Mouse (Mus musculus) MEL (cell line): ENCODE results near the gene Fnbp1l. TPM values are rescaled to one million over a fixed set of nuclear protein-coding genes. Genes with fewer than 3 reads are reported as not detected.

ENCODE experiments used
- DNase-seq: peaks from one replicate; pipeline ENCODE4 v3.0.0; 2011; ENCODE audit warnings: low read depth, low spot score
- H3K27ac ChIP-seq: 2 replicates; pipeline ENCODE4 v1.5.1; 2012; ENCODE audit warnings: low read depth, mild to moderate bottlenecking, control low read depth, low read length, moderate library complexity; ENCODE audit not compliant: control insufficient read depth
- H3K27me3 ChIP-seq, 2 experiments: fragments of 150-350 bp in 1 of 2; sonication (generic) in 1 of 2; 2 replicates each; pipeline ENCODE4 v1.6.1; 2012; ENCODE audit warnings: low read length in 2 of 2, mild to moderate bottlenecking in 2 of 2, improper control_type of control experiment in 1 of 2, moderate library complexity in 1 of 2; ENCODE audit not compliant: insufficient read depth in 2 of 2, control insufficient read depth in 1 of 2
- H3K36me3 ChIP-seq, 2 experiments: 2 replicates each; pipeline ENCODE4 v1.6.1; 2012 to 2014; ENCODE audit warnings: low read length in 2 of 2, improper control_type of control experiment in 1 of 2, inconsistent platforms in 1 of 2, mild to moderate bottlenecking in 1 of 2; ENCODE audit not compliant: insufficient read depth in 2 of 2, control insufficient read depth in 1 of 2
- H3K4me1 ChIP-seq, 2 experiments: fragments of 150-350 bp in 1 of 2; sonication (generic) in 1 of 2; 2 replicates each; pipeline ENCODE4 v1.6.1; 2012; ENCODE audit warnings: low read length in 2 of 2, improper control_type of control experiment in 1 of 2, mild to moderate bottlenecking in 1 of 2; ENCODE audit not compliant: insufficient read depth in 2 of 2, control insufficient read depth in 1 of 2
- H3K4me3 ChIP-seq, 2 experiments: fragments of 150-350 bp in 1 of 2; sonication (generic) in 1 of 2; 2 replicates each; pipeline ENCODE4 v1.5.1; 2012; ENCODE audit warnings: low read depth in 2 of 2, low read length in 2 of 2, mild to moderate bottlenecking in 2 of 2, moderate library complexity in 2 of 2, control low read depth in 1 of 2, improper control_type of control experiment in 1 of 2; ENCODE audit not compliant: control insufficient read depth in 1 of 2, insufficient read depth in 1 of 2
- H3K79me2 ChIP-seq: 2 replicates; pipeline ENCODE4 v1.6.1; 2012; ENCODE audit warnings: mild to moderate bottlenecking, low read length, moderate library complexity; ENCODE audit not compliant: control insufficient read depth, poor library complexity, insufficient read depth
- H3K9ac ChIP-seq: 2 replicates; pipeline ENCODE4 v1.6.1; 2012; ENCODE audit warnings: low read depth, mild to moderate bottlenecking, control low read depth, low read length, moderate library complexity; ENCODE audit not compliant: control insufficient read depth, poor library complexity, severe bottlenecking
- H3K9me3 ChIP-seq: fragments of 150-350 bp; sonication (generic); replicated peaks from 2 replicates; pipeline ENCODE4 v1.6.1; 2012; ENCODE audit warnings: mild to moderate bottlenecking, low read length, improper control_type of control experiment, moderate library complexity; ENCODE audit not compliant: insufficient read depth
- CHD2 ChIP-seq: IDR thresholded peaks from 2 replicates; pipeline ENCODE4 v1.6.1; 2011; ENCODE audit warnings: low read length, improper control_type of control experiment
- E2F4 ChIP-seq: IDR thresholded peaks from 2 replicates; pipeline ENCODE4 v1.6.1; 2011; ENCODE audit warnings: low read depth, low read length, improper control_type of control experiment, borderline replicate concordance
- EP300 ChIP-seq, 2 experiments: IDR thresholded peaks; 2 replicates each; pipeline ENCODE4 v1.6.1; 2011; ENCODE audit warnings: improper control_type of control experiment in 2 of 2, low read length in 2 of 2, low read depth in 1 of 2, mild to moderate bottlenecking in 1 of 2
- GATA1 ChIP-seq: IDR thresholded peaks from 2 replicates; pipeline ENCODE4 v1.6.1; 2011; ENCODE audit warnings: low read depth, low read length, improper control_type of control experiment
- JUND ChIP-seq: IDR thresholded peaks from 2 replicates; pipeline ENCODE4 v1.6.1; 2011; ENCODE audit warnings: low read depth, mild to moderate bottlenecking, improper control_type of control experiment, low read length
- KAT2A ChIP-seq: conservative IDR thresholded peaks from 2 replicates; pipeline ENCODE4 v1.6.1; 2012; ENCODE audit warnings: low read depth, low read length, improper control_type of control experiment, inconsistent platforms
- MAX ChIP-seq: IDR thresholded peaks from 2 replicates; pipeline ENCODE4 v1.6.1; 2011; ENCODE audit warnings: low read length, improper control_type of control experiment
- MAZ ChIP-seq: IDR thresholded peaks from 2 replicates; pipeline ENCODE4 v1.6.1; 2012; ENCODE audit warnings: low read depth, mild to moderate bottlenecking, inconsistent platforms, low read length, improper control_type of control experiment
- MEF2A ChIP-seq: IDR thresholded peaks from 2 replicates; pipeline ENCODE4 v1.6.1; 2014; ENCODE audit warnings: low read depth, mild to moderate bottlenecking, inconsistent platforms, low read length, improper control_type of control experiment; ENCODE audit not compliant: poor library complexity, insufficient replicate concordance, severe bottlenecking; ENCODE audit errors: extremely low read depth
- MXI1 ChIP-seq: IDR thresholded peaks from 2 replicates; pipeline ENCODE4 v1.6.1; 2011; ENCODE audit warnings: mild to moderate bottlenecking, low read depth, low read length, improper control_type of control experiment
- NELFE ChIP-seq: IDR thresholded peaks from 2 replicates; pipeline ENCODE4 v1.6.1; 2011; ENCODE audit warnings: low read depth, low read length, improper control_type of control experiment
- NRF1 ChIP-seq: IDR thresholded peaks from 2 replicates; pipeline ENCODE4 v1.6.1; 2014; ENCODE audit warnings: low read depth, mild to moderate bottlenecking, inconsistent platforms, low read length, improper control_type of control experiment, moderate library complexity; ENCODE audit not compliant: poor library complexity, insufficient read depth, severe bottlenecking
- POLR2A ChIP-seq, 2 experiments: IDR thresholded peaks; 2 replicates each; pipeline ENCODE4 v1.6.1; 2011 to 2012; ENCODE audit warnings: low read length in 2 of 2, mild to moderate bottlenecking in 2 of 2, control low read depth in 1 of 2, improper control_type of control experiment in 1 of 2, low read depth in 1 of 2, moderate library complexity in 1 of 2; ENCODE audit not compliant: control insufficient read depth in 1 of 2, insufficient read depth in 1 of 2, poor library complexity in 1 of 2
- POLR2AphosphoS2 ChIP-seq: IDR thresholded peaks from 2 replicates; pipeline ENCODE4 v1.6.1; 2011; ENCODE audit warnings: low read length, improper control_type of control experiment
- POLR2AphosphoS5 ChIP-seq: IDR thresholded peaks from 2 replicates; pipeline ENCODE4 v1.6.1; 2012; ENCODE audit warnings: low read depth, borderline replicate concordance, mild to moderate bottlenecking, inconsistent platforms, low read length, moderate library complexity, mixed read lengths
- RCOR1 ChIP-seq: IDR thresholded peaks from 2 replicates; pipeline ENCODE4 v1.6.1; 2012; ENCODE audit warnings: low read depth, mild to moderate bottlenecking, inconsistent platforms, low read length, improper control_type of control experiment
- SIN3A ChIP-seq: IDR thresholded peaks from 2 replicates; pipeline ENCODE4 v1.6.1; 2012; ENCODE audit warnings: low read length, improper control_type of control experiment, inconsistent platforms
- TAL1 ChIP-seq: IDR thresholded peaks from 2 replicates; pipeline ENCODE4 v1.6.1; 2012; ENCODE audit warnings: mild to moderate bottlenecking, inconsistent platforms, low read length, moderate library complexity, mixed read lengths
- USF1 ChIP-seq: IDR thresholded peaks from 2 replicates; pipeline ENCODE4 v1.6.1; 2014; ENCODE audit warnings: low read depth, mild to moderate bottlenecking, inconsistent platforms, low read length, improper control_type of control experiment, moderate library complexity
- USF2 ChIP-seq, 2 experiments: IDR thresholded peaks; 2 replicates each; pipeline ENCODE4 v1.6.1; 2011 to 2012; ENCODE audit warnings: improper control_type of control experiment in 2 of 2, low read length in 2 of 2, borderline replicate concordance in 1 of 2, inconsistent platforms in 1 of 2, low read depth in 1 of 2, mild to moderate bottlenecking in 1 of 2; ENCODE audit not compliant: insufficient read depth in 1 of 2
- ZC3H11A ChIP-seq: IDR thresholded peaks from 2 replicates; pipeline ENCODE4 v1.6.1; 2012; ENCODE audit warnings: low read depth, mild to moderate bottlenecking, inconsistent platforms, low read length, improper control_type of control experiment
- ZKSCAN1 ChIP-seq: IDR thresholded peaks from 2 replicates; pipeline ENCODE4 v1.6.1; 2012; ENCODE audit warnings: low read depth, mild to moderate bottlenecking, inconsistent platforms, low read length, improper control_type of control experiment, moderate library complexity
- ZMIZ1 ChIP-seq: IDR thresholded peaks from 2 replicates; pipeline ENCODE4 v1.6.1; 2012; ENCODE audit warnings: low read depth, mild to moderate bottlenecking, inconsistent platforms, low read length, improper control_type of control experiment, moderate library complexity
- ZNF384 ChIP-seq: IDR thresholded peaks from 2 replicates; pipeline ENCODE4 v1.6.1; 2012; ENCODE audit warnings: low read depth, mild to moderate bottlenecking, inconsistent platforms, low read length, improper control_type of control experiment
- polyA plus RNA-seq, 2 experiments: library from polyadenylated mRNA; stranded (reverse) in 1 of 2; unstranded in 1 of 2; fragments of >175 nt in 1 of 2; fragments of >200 nt in 1 of 2; gene quantifications; 2 replicates each; pipeline versions ENCODE4 v1.2.1 to v1.2.4; 2012; ENCODE audit warnings: low replicate concordance in 2 of 2, low read depth in 1 of 2; ENCODE audit not compliant: insufficient read length in 2 of 2, insufficient read depth in 1 of 2, missing spikeins in 1 of 2
- total RNA-seq: library from RNA; depleted of rRNA; stranded (reverse); fragments of 300-350 nt; gene quantifications from 2 replicates; pipeline ENCODE4 v1.2.3, GENCODE M21; 2012

Fnbp1l gene
- total and polyA plus RNA-seq, 3 experiments: not detected

DNA sequence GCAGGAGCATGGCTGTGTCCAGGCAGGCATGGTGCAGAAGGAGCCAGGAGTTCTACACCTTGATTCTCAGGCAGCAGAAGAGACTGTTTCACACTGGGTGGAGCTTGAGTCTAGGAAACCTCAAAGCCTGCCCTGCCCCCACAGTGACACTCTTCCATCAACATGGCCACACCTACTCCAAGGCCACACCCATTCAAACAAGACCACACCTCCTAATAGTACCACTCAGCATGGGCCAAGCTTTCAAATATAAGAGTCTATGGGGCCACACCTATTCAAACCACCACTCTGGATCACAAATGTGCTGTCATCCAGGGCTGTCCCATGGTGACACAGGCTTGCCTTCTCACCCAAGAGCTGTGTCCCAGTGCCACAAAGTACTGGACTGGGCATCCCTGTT, 20.8 kb upstream of the Fnbp1l start:
- Histone ChIP-seq H3K4me1 (no peaks in the 10 kb centered on the region), H3K79me2 (no peaks in the 10 kb centered on the region), H3K9ac (no peak overlapping the region), H3K9me3 (no peaks in the 10 kb centered on the region), H3K27ac (no peak overlapping the region), H3K4me3 (no peak overlapping the region), H3K27me3 (no peaks in the 10 kb centered on the region), H3K36me3 (no peaks in the 10 kb centered on the region)
- no peak for DNase-seq
- TF ChIP-seq ZC3H11A: no peak
- no peak for TF ChIP-seq USF1
- no peak for TF ChIP-seq POLR2A (IDR thresholded peaks at IDR 0.05; ENCODE audit: control insufficient read depth in 1 of 2, insufficient read depth in 1 of 2, low read depth in 1 of 2, low read length in 2 of 2, poor library complexity in 1 of 2)
- TF ChIP-seq POLR2AphosphoS5: no peak
- no peak for TF ChIP-seq SIN3A
- no peak for TF ChIP-seq NRF1
- no peak for TF ChIP-seq MEF2A
- TF ChIP-seq ZKSCAN1: no peak
- no peak for TF ChIP-seq POLR2AphosphoS2
- no peak for TF ChIP-seq CHD2
- no peak for TF ChIP-seq RCOR1
- TF ChIP-seq ZMIZ1: no peak
- no peak for TF ChIP-seq MAZ
- TF ChIP-seq GATA1: no peak
- no peak for TF ChIP-seq E2F4
- no peak for TF ChIP-seq KAT2A
- TF ChIP-seq ZNF384: no peak

DNA sequence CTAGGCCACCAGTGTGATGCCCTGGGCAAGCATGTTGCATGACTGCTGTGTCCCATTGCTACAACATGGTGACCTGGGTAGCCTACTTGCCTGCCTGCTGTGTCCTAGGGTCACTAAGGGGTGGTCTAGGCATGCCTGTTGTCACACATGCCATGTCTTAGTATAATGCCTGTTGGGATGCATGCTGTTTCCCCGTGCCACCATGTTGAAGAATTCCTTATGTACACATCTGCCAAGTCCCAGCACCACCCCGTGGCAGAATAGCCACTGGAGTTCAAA, 19.6 kb upstream of the Fnbp1l start:
- H3K9ac ChIP-seq: no peak overlapping the region

More for the DNA sequence above, 19.6 kb upstream of the Fnbp1l start:
- H3K4me3 ChIP-seq: no peak overlapping the region
- TF ChIP-seq EP300 (IDR thresholded peaks at IDR 0.05; ENCODE audit: low read depth in 1 of 2, low read length in 2 of 2) (no peak), KAT2A (no peak), USF2 (IDR thresholded peaks at IDR 0.05; ENCODE audit: borderline replicate concordance in 1 of 2, insufficient read depth in 1 of 2, low read depth in 1 of 2, low read length in 2 of 2) (no peak), JUND (no peak), NELFE (no peak), MXI1 (no peak), TAL1 (no peak), ZMIZ1 (no peak), MAX (no peak), CHD2 (no peak), MEF2A (no peak)
- H3K4me1 ChIP-seq: no peaks in the 10 kb centered on the region
- no peaks in the 10 kb centered on the region for H3K27me3 ChIP-seq
- no peaks in the 10 kb centered on the region for H3K79me2 ChIP-seq
- no peaks in the 10 kb centered on the region for H3K9me3 ChIP-seq
- no peak for DNase-seq
- no peak overlapping the region for H3K27ac ChIP-seq
- H3K36me3 ChIP-seq: no peaks in the 10 kb centered on the region
